Mouse (Mus musculus) kidney, postnatal 10 days (tissue): ENCODE results near the gene Mup21.
A peak's percentile ranks its signal among the peaks of the same experiment; 100 is the strongest.
"Not testable (repeated sequence)": the region's sequence is repeated elsewhere in the genome, so short reads cannot be mapped to it uniquely, and the experiment has no call there.

Experiments used
- DNase-seq: peaks from one replicate; pipeline ENCODE4 v3.0.0; 2021; ENCODE audit warnings: mixed read lengths

The Mup21 gene

GRCm38 (mm10) chr4:62150811-62151210 lies at the start of gene Mup21:
Mup21 (minus strand) TSS chr4:62150863.
- DNase-seq, result no peak

DNA sequence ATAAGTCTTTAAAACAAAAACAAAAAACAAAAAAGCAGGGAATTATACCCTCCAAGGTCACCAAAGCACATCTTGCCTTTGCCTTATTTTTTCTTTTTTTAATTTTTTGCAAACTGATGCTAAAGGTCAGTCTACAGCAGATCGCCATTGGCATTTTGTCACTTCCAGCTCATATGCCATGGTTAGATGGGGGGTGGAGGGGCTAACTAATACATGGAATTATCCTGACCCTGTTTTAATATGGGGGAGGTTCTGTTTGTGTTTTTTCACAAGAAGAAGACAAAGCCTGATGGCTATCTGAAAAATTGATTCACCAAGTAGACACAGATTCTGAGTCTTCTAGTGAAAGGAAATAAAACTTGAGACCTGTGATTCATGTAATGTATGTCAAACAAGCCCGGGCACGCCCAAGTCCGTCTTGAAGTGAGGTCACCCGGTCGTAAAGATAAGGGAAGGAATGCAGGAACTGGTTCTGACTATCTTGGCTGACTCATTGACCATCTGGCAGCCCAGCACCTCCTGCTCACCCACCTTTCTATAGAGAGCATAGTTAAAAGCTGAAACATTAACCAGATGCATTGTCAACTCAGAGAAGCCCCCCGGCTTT lies 49.4 kb upstream of the Mup21 start:
- no peak for DNase-seq

DNA sequence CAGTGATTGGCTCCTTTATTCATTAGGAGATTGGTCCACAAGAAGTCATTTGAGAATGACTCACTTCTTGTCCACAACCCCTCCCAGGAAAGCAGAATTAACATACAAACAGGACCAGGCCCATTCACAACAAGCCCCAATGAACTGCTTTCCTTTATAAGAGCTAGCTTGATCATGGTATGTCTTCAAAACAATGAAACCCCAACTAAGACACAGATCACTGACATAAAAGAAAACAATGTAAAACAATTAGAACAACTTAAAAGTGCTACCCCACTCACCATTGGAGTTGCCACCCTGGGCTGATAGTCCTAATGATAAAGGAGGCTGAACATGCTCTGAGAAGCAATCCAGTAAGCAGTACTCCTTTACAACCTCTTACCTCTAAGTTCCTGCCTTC lies 38.1 kb upstream of the Mup21 start:
- DNase-seq, result no peak

- DNase-seq, result peak; percentile 15
Measured at GRCm38 (mm10) chr4:62177282-62177681, 26.6 kb upstream of the Mup21 start.

- no peak for DNase-seq
Measured at GRCm38 (mm10) chr4:62174471-62174870, 23.8 kb upstream of the Mup21 start.

DNA sequence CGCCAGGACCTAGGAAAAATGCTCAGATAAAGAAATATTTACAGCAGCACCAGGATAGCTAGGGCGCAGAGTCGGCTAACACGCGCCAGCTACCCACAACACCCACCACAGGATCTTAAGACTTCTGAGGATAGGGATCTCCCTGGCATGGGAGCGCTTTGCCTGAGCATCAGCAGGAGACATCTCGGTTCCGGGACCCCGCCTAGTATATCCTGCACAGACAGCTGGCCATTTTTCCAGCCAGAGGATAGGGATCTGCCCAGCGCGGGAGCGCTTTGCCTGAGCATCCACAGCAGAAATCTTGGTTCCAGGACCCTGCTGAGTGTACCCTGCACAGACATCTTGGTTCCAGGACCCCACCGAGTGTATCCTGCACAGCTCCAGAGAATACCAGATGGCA lies 17.0 kb upstream of the Mup21 start:
- DNase-seq, result not testable (repeated sequence)

DNA sequence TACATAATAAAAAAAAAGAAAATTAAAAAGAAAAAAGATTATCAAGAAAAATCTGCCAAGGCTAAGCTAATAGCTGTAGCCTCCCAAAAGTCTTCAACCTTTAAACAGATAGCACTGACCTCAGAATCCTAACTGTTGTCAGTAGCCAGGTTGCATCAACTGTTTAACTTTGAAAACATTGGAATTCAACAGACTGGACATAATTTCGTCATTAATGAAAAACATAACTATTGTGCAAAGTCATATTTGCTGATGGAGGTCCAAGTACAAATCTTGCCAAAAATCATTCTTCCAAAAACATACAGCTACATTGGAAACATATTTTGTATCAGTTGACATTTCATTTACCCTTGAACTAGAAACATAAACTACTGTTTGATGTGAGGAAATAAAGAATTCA lies 7.7 kb upstream of the Mup21 start:
- DNase-seq, result no peak

DNA sequence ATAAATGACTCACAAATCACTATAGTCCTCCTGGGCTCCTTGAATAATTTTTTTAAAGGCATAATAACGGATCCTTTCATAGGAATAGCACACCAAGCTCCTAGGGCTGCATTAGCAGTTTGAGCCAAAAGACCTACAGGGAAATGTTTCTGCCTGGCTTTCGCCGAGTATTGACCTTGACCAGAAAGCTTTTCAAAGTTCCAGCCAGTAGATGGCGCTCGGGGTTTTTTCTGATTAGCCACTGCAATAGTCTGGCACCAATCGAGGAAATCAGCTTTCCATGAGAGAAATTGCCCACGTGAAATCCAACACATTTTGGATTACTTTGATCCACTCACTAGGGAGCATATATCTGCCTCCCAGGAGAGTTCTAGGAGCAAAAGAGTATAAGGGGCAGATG lies 17.0 kb downstream of the Mup21 start:
- DNase-seq, result peak; percentile 55

- peak; percentile 52 for DNase-seq
Measured at GRCm38 (mm10) chr4:62103366-62103765, 47.3 kb downstream of the Mup21 start.
